Mouse (Mus musculus): ENCODE results near the gene Atp8a2.

DNA sequence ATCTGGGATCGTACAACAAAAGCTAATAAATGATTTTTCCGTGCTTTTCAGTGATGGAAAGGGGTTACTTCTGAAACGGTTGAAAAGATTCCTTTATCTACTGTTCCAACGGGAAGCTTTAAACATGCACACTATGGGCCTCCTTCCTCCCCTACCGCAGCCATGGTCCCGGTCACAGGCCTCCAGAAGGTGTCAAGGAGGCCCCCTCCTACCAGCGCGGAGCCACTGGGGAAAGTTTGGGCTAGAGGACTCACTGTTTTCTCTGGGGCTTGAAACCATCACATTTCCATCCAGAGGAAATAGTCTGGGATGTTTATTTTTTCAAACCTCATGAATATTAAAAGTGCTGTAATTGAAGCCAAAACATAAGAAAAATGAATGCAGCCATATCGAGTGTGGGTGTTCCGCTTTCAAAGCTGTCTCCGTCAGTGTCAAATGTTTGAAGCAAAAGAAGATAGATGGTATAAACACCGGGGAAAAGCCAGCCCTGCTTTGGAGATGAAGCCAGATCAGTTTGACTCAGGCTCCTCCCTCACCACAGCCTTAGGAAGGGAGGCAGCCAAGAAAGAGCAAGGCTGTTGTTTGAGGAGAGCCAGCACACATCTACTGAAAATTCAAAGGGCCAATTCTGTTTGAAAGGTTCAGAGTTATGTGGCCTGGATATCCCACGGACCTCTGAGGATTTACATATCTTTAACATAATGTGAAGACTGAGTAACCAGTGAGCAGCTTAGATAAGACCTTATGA, 481.1 kb downstream of the Atp8a2 start:
- TF ChIP-seq CTCF (IDR thresholded peaks at IDR 0.05; ENCODE audit: low read depth, low read length) (no peak), TAL1 (conservative IDR thresholded peaks at IDR 0.05; ENCODE audit: low read depth, low read length) (no peak), GATA1 (IDR thresholded peaks at IDR 0.05; ENCODE audit: borderline replicate concordance, low read length) (no peak)
